Mouse (Mus musculus) cerebellum, adult 2 months (tissue): ENCODE data around the gene Kifc3.

Source experiments
- CTCF ChIP-seq: fragments of 200-500 bp; IDR thresholded peaks from 2 replicates; pipeline ENCODE4 v1.5.1; 2011; ENCODE audit warnings: low read depth, mild to moderate bottlenecking, control low read depth, low read length, moderate library complexity, borderline replicate concordance; ENCODE audit not compliant: insufficient read depth
- POLR2A ChIP-seq: fragments of 200-500 bp; IDR thresholded peaks from 2 replicates; pipeline ENCODE4 v1.6.1; 2011; ENCODE audit warnings: low read length, control low read depth, borderline replicate concordance; ENCODE audit not compliant: insufficient read depth

GRCm38 (mm10) chr8:95242826-95243571 is 40.4 kb upstream of the Kifc3 start:
- TF ChIP-seq CTCF (no peak), POLR2A (no peak)
